Mouse (Mus musculus) limb, embryonic 14.5 days (tissue): Measurements from ENCODE around the gene Rab12. TPM values are rescaled to one million over a fixed set of nuclear protein-coding genes. Genes with fewer than 3 reads are reported as not detected.

Experiments
- ATAC-seq: fragments of 200-750 bp; cut with Nextera tagmentation; 2 replicates; pipeline ENCODE4 v1.8.0; 2017; ENCODE audit warnings: low read depth, moderate number of reproducible peaks, moderate TSS enrichment; ENCODE audit not compliant: low FRiP score
- DNase-seq: peaks from one replicate; pipeline ENCODE4 v3.0.0-alpha.2; 2015; ENCODE audit warnings: low spot score
- H3K27ac ChIP-seq: fragments of 300-500 bp; sonication (generic); replicated peaks from 2 replicates; pipeline ENCODE4 v1.5.1; 2014; ENCODE audit warnings: low read depth, mild to moderate bottlenecking, low read length, moderate library complexity, mixed read lengths
- H3K27me3 ChIP-seq: fragments of 300-500 bp; sonication (generic); 2 replicates; pipeline ENCODE4 v1.6.1; 2014; ENCODE audit warnings: low read length, mixed read lengths; ENCODE audit not compliant: control insufficient read depth, insufficient read depth
- H3K36me3 ChIP-seq: fragments of 300-500 bp; sonication (generic); 2 replicates; pipeline ENCODE4 v1.6.1; 2014; ENCODE audit warnings: mild to moderate bottlenecking, low read length, moderate library complexity, mixed read lengths; ENCODE audit not compliant: control insufficient read depth, insufficient read depth
- H3K4me1 ChIP-seq: fragments of 300-500 bp; sonication (generic); 2 replicates; pipeline ENCODE4 v1.6.1; 2014; ENCODE audit warnings: antibody characterized with exemption, low read length, mixed read lengths; ENCODE audit not compliant: control insufficient read depth, insufficient read depth
- H3K4me2 ChIP-seq: fragments of 300-500 bp; sonication (generic); replicated peaks from 2 replicates; pipeline ENCODE4 v1.6.1; 2014; ENCODE audit warnings: low read depth, mild to moderate bottlenecking, low read length, moderate library complexity; ENCODE audit not compliant: severe bottlenecking
- H3K4me3 ChIP-seq: fragments of 300-500 bp; sonication (generic); replicated peaks from 2 replicates; pipeline ENCODE4 v1.5.1; 2014; ENCODE audit warnings: low read length
- H3K9ac ChIP-seq: fragments of 300-500 bp; sonication (generic); 2 replicates; pipeline ENCODE4 v1.6.1; 2014; ENCODE audit warnings: mild to moderate bottlenecking, low read depth, low read length, moderate library complexity; ENCODE audit not compliant: severe bottlenecking
- H3K9me3 ChIP-seq: fragments of 300-500 bp; sonication (generic); 2 replicates; pipeline ENCODE4 v1.6.1; 2016; ENCODE audit warnings: low read length; ENCODE audit not compliant: control insufficient read depth
- POLR2A ChIP-seq: fragments of 200-500 bp; IDR thresholded peaks from 2 replicates; pipeline ENCODE4 v1.8.0; 2012; ENCODE audit warnings: inconsistent platforms, mild to moderate bottlenecking, moderate library complexity, borderline replicate concordance; ENCODE audit not compliant: insufficient read depth, insufficient read length; ENCODE audit errors: extremely low read depth
- WGBS: fragments of 180-500 bp; shearing (Covaris S2); extraction: QIAGEN DNeasy Blood & Tissue Kit; methylation state at CpG from one replicate; pipeline ENCODE4 v1.1.7; 2014; 5-methylcytosine and 5-hydroxymethylcytosine counted together
- polyA plus RNA-seq, 2 experiments: library from polyadenylated mRNA; depleted of rRNA in 1 of 2; stranded (reverse) in 1 of 2; unstranded in 1 of 2; fragments of >200 nt; fragmentation: Nextera tagmentation in 1 of 2; extraction: Ambion mirVana in 1 of 2; gene quantifications; 2 replicates each; pipeline versions ENCODE4 v1.2.1 to v1.2.3; 2012 to 2014

Rab12 gene
- polyA plus RNA-seq, 2 experiments: 57.5 to 88.3 TPM

DNA sequence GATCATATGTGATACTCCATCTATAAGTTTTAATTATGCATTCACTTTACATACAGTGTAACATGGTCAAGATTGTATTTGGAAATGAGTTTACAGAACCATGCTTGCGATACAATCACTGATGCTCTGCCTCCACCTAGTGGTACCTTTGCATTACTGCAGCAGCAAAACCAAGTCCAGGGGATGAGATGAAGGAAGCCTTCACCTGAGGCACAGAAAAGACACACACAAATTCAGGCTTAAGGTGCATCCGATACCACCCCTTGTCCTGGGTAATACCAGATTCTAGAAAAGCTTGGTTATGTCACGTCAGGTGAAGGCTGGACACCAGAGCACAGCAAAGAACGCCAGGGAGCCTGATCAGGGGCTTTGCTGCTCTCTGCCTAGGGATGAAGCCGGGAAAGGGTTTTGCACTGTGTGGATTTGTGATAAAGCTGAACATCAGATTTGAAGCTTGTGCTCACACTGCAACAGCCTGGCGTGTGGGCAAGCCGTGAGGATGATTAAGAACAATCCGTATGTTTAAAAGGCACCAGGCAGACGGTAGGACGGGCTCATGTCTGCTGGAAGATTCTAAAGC lies 29.4 kb downstream of the Rab12 start:
- no peak overlapping the region for H3K9ac ChIP-seq
- DNase-seq (peak; percentile 67), ATAC-seq (peak; percentile 30; the same call in 1 of the 2 replicates)
- WGBS: 42% methylated on average over 10 of the region's 10 CpGs
- no peaks in the 10 kb centered on the region for H3K27me3 ChIP-seq
- H3K4me2 ChIP-seq: no peak overlapping the region
- no peaks in the 10 kb centered on the region for H3K9me3 ChIP-seq
- H3K4me3 ChIP-seq: no peak overlapping the region
- no peaks in the 10 kb centered on the region for H3K4me1 ChIP-seq
- TF ChIP-seq POLR2A: peak; percentile 39; the same call in 1 of the 2 replicates
- peaks cover 13% of the 10 kb centered on the region for H3K36me3 ChIP-seq
- no peak overlapping the region for H3K27ac ChIP-seq

DNA sequence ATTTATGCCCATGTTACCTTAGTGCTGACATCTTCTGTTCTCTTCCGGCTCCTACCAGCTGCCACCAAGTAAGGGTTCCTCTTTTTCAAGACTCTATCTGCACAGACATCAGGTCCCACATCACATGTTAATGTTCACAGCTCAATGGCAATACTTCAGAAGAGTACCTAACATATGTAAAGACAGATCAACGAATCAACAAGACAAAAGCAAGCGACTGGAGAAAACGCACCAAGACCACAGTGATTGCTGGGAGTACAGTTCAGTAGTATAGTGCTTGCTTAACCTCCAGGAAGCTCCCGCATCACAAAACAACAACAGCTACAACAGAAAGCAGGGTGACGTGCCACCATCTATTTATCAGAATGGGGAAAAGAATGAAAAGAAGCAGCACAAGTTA lies 33.0 kb downstream of the Rab12 start:
- no peak for ATAC-seq
- H3K27me3 ChIP-seq: no peaks in the 10 kb centered on the region
- TF ChIP-seq POLR2A: no peak
- H3K4me2 ChIP-seq: no peak overlapping the region
- no peaks in the 10 kb centered on the region for H3K36me3 ChIP-seq
- H3K4me1 ChIP-seq: no peaks in the 10 kb centered on the region
- H3K9ac ChIP-seq: no peak overlapping the region
- 87% methylated on average over 6 of the region's 6 CpGs for WGBS
- H3K27ac ChIP-seq: no peak overlapping the region
- DNase-seq: no peak
- no peak overlapping the region for H3K4me3 ChIP-seq
- H3K9me3 ChIP-seq: no peaks in the 10 kb centered on the region

DNA sequence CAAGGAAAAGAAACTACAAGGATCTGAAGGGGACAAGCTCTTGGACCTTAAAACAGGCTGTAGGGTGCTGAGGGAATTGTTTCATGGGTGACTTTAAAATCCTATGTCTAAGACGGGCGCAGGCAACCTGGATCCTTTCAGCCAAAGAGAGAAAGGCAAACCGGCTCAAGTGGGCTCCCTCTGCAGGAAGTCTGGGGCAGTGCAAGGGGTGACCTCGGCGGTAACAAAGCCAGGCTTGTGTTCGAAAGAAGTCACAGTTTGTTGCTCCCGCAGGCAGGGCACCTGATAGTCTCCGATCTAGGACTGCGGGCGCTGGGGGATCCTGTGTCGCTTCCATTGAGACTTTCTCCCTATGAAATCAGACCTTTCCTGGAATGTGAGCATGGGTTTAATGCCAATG lies 33.8 kb downstream of the Rab12 start:
- 14% methylated on average over 11 of the region's 11 CpGs for WGBS
- Histone ChIP-seq H3K4me2 (no peak overlapping the region; the same call in 1 of the 2 replicates), H3K36me3 (no peaks in the 10 kb centered on the region), H3K4me3 (no peak overlapping the region), H3K9me3 (no peaks in the 10 kb centered on the region), H3K9ac (no peak overlapping the region), H3K27ac (no peak overlapping the region), H3K27me3 (0 out of 2 replicates have a peak, but pooled peaks cover 1% of the 10 kb centered on the region), H3K4me1 (no peaks in the 10 kb centered on the region)
- no peak for TF ChIP-seq POLR2A
- DNase-seq (peak; percentile 69), ATAC-seq (no peak)

DNA sequence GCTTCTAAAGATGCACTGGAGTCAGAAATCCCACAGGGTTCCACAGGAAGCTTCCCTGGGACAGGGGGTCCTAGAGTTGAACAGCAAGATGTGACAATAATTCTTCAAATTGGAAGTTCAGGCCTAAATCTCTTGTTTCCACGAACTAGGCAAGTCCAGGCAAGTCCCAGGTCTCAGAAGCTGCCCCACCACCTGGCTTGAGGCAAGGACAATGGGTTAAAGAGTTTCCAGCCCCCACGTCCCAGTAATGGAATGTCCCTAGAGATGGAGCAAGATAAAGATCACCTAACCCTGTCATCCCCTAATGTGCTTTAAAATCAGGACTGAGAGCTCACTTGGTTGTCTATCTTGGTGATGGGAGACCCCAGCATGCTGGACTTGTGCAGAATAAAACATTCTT lies 34.6 kb downstream of the Rab12 start:
- no peaks in the 10 kb centered on the region for H3K9me3 ChIP-seq

DNA sequence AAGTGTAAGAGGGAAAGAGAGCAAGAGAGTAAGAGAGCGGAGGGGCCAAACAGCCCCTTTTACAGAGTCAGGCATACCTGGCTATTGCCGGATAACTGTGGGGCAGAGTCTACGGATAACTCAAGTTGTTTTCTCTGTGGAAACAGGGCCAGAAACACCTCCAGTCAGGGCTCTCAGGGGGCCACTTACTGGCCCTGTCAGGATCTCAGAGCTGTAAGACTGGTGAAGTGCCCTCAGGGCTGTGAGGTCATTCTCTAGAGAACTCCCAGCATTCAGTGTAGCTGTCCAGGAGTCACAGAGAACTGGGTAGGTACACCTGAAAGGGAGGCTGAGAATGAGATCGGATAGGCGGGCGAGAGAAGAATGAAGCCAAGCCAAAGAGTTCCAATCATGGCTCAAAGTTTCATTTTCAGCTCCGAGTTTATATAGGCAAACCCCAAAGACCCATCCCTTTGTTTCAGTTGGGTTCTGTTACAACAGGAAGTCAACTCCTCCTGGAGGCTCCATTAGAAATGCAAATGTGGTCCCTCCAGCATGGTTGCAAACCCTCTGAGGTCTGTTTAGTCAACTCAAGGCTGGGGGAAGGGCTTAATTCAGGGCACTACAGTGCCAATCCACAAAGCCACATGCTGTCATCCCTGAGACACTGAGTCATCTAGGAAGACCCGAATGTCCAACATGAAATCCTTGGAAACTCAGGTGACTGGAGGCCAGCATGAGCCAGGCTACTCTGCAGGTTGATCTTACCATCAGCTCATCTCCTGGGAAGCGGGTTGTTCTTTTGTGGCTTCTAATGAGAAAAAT lies 35.7 kb downstream of the Rab12 start:
- H3K4me2 ChIP-seq: no peak overlapping the region
- H3K27me3 ChIP-seq: 0 out of 2 replicates have a peak, but pooled peaks cover 11% of the 10 kb centered on the region
- H3K9me3 ChIP-seq: no peaks in the 10 kb centered on the region
- H3K36me3 ChIP-seq: no peaks in the 10 kb centered on the region
- 65% methylated on average over 9 of the region's 9 CpGs for WGBS
- ATAC-seq: no peak
- DNase-seq: no peak
- no peak overlapping the region for H3K9ac ChIP-seq
- H3K27ac ChIP-seq: no peak overlapping the region
- no peaks in the 10 kb centered on the region; the same call in 1 of the 2 replicates for H3K4me1 ChIP-seq
- TF ChIP-seq POLR2A: no peak
- no peak overlapping the region for H3K4me3 ChIP-seq

More for the DNA sequence above, 34.6 kb downstream of the Rab12 start:
- no peak overlapping the region for H3K27ac ChIP-seq
- H3K9ac ChIP-seq: no peak overlapping the region
- no peaks in the 10 kb centered on the region for H3K36me3 ChIP-seq
- TF ChIP-seq POLR2A: no peak
- DNase-seq (no peak), ATAC-seq (no peak)
- H3K4me1 ChIP-seq: no peaks in the 10 kb centered on the region; the same call in 1 of the 2 replicates
- H3K27me3 ChIP-seq: 0 out of 2 replicates have a peak, but pooled peaks cover 5% of the 10 kb centered on the region
- no peak overlapping the region for H3K4me2 ChIP-seq
- WGBS: 49% methylated on average over 2 of the region's 2 CpGs
- H3K4me3 ChIP-seq: no peak overlapping the region
